Mouse (Mus musculus): ENCODE measurements around the gene C9. TPM values are rescaled to one million over a fixed set of nuclear protein-coding genes. Genes with fewer than 3 reads are reported as not detected.
A peak's percentile ranks its signal among the peaks of the same experiment; 100 is the strongest.

C9 gene
- polyA plus RNA-seq, 1 experiment from 2014 or later: not detected

- no peak overlapping the region for H3K4me2 ChIP-seq
- 59% methylated on average over 2 of the region's 2 CpGs for WGBS
- no peak overlapping the region for H3K27ac ChIP-seq
- no peaks in the 10 kb centered on the region for H3K36me3 ChIP-seq
- H3K9ac ChIP-seq: no peak overlapping the region
- H3K4me3 ChIP-seq: no peak overlapping the region
- no peak for ATAC-seq (ENCODE audit: low FRiP score)
- no peaks in the 10 kb centered on the region for H3K9me3 ChIP-seq
- no peaks in the 10 kb centered on the region for H3K4me1 ChIP-seq (replicated peaks)
- H3K27me3 ChIP-seq: no peaks in the 10 kb centered on the region
Observed at GRCm38 (mm10) chr15:6435773-6436172, 9.4 kb upstream of the C9 start.

DNA sequence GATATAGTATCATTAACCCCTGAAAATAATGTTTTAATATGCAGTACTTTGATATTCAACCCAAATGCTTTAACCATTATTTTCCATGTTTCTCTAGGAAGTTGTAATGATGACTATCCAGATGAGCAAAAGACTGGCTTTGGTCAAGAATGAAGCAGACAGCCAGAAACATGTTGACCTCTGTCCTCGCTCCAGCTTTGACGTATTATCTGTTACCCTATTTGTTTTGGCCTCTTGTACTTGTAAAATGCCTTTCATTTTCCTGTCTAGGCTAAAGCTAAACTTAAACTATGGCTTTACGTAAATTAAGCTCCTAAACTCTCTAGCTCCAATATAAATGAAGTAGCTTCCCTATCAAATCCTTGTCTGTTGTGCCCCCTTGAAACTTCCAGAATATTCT, 6.4 kb upstream of the C9 start:
- H3K9ac ChIP-seq: no peak overlapping the region
- ATAC-seq (ENCODE audit: low FRiP score): no peak
- H3K4me2 ChIP-seq: no peak overlapping the region
- H3K36me3 ChIP-seq: no peaks in the 10 kb centered on the region
- H3K27ac ChIP-seq: no peak overlapping the region
- WGBS: 97% methylated on average over 3 of the region's 3 CpGs
- H3K9me3 ChIP-seq: no peaks in the 10 kb centered on the region
- H3K4me1 ChIP-seq (replicated peaks): no peaks in the 10 kb centered on the region
- H3K27me3 ChIP-seq: no peaks in the 10 kb centered on the region
- no peak overlapping the region for H3K4me3 ChIP-seq

- Histone ChIP-seq H3K4me1 (replicated peaks) (0 out of 2 replicates have a peak, but pooled peaks cover 5% of the 10 kb centered on the region), H3K4me3 (no peak overlapping the region), H3K27me3 (no peaks in the 10 kb centered on the region), H3K9ac (no peak overlapping the region), H3K27ac (no peak overlapping the region), H3K9me3 (no peaks in the 10 kb centered on the region), H3K4me2 (no peak overlapping the region), H3K36me3 (no peaks in the 10 kb centered on the region)
- 92% methylated on average over 2 of the region's 2 CpGs for WGBS
- no peak for ATAC-seq (ENCODE audit: low FRiP score)
Observed at GRCm38 (mm10) chr15:6444452-6444851, 675 bp upstream of the C9 start.

DNA sequence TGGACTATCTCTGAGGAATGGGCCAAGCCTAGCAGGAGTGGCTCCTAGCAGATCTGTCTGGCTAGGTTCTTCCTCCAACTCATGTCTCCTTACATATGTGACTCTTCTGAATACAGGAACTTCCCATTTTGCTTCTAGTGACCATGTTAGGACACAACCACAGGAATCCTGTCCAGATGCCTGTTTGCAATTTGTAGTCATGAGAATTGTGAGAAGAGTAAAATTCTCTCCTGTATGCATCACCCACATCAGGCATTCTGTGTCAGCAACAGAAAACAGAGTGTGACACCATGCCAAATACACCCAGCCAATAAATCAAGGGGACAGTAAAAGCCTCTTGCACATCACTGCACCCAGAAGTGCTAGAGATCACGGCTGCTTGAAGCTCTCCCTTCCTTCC, 1.1 kb downstream of the C9 start:
- Histone ChIP-seq H3K27ac (no peak overlapping the region), H3K9ac (no peak overlapping the region), H3K4me1 (replicated peaks) (0 out of 2 replicates have a peak, but pooled peaks cover 5% of the 10 kb centered on the region), H3K4me3 (no peak overlapping the region), H3K27me3 (no peaks in the 10 kb centered on the region), H3K4me2 (no peak overlapping the region), H3K36me3 (no peaks in the 10 kb centered on the region), H3K9me3 (no peaks in the 10 kb centered on the region)
- ATAC-seq (ENCODE audit: low FRiP score): no peak
- WGBS: 83% methylated on average over 1 of the region's 1 CpGs

DNA sequence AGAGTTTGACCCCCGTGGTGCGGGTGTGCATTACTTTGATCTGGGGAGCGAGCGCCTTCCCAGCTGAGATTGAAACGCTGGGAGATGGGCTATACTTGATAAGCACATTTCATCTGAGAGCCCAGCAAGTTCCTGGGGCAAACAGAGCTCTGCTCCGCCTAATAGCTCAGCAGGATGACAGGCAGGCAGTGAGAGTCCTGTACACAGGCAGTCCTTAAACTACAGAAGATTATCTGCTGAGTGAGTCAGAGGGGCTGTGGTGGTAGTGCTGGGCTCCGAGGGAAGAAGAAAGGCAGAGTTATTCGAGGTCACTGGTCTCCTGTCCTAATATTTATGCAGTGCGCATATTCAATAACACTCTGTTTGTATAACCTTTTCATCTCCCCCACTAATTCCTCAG, 3.8 kb downstream of the C9 start:
- ATAC-seq (ENCODE audit: low FRiP score): 0 out of 2 replicates have a peak, but pooled peaks have one; percentile 43
- H3K4me2 ChIP-seq: no peak overlapping the region

DNA sequence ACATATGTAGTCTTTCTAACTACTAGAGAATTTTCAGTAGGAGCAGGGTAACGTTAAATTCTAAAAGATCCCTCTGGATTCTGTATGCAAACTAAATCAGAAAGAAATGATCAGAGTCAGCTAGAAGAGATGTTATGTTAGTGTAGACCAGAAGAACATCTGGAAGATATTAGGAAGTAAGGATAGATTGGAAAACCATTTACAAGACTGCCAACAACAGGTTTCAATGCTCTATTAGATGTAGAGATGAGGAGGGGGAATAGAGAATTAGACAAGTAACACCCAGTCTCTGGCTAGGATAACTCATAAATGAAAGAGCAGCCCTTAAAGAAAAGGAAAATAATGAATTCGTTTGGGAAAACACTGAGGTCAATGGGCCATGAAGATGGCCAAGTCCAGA, 9.3 kb downstream of the C9 start:
- Histone ChIP-seq H3K4me3 (no peak overlapping the region), H3K9ac (no peak overlapping the region), H3K27me3 (no peaks in the 10 kb centered on the region), H3K9me3 (no peaks in the 10 kb centered on the region), H3K4me2 (no peak overlapping the region), H3K27ac (no peak overlapping the region), H3K4me1 (replicated peaks) (no peaks in the 10 kb centered on the region), H3K36me3 (no peaks in the 10 kb centered on the region)
- no peak for ATAC-seq (ENCODE audit: low FRiP score)
- WGBS: 77% methylated on average over 2 of the region's 2 CpGs

More for the DNA sequence above, 3.8 kb downstream of the C9 start:
- no peaks in the 10 kb centered on the region for H3K9me3 ChIP-seq
- no peaks in the 10 kb centered on the region for H3K27me3 ChIP-seq
- H3K36me3 ChIP-seq: no peaks in the 10 kb centered on the region
- H3K9ac ChIP-seq: no peak overlapping the region
- no peak overlapping the region for H3K27ac ChIP-seq
- H3K4me1 ChIP-seq (replicated peaks): 0 out of 2 replicates have a peak, but pooled peaks cover 5% of the 10 kb centered on the region
- no peak overlapping the region for H3K4me3 ChIP-seq
- WGBS: 48% methylated on average over 9 of the region's 9 CpGs

GRCm38 (mm10) chr15:6461381-6461780, 16.3 kb downstream of the C9 start:
- Histone ChIP-seq H3K27ac (no peak overlapping the region), H3K9ac (no peak overlapping the region), H3K4me2 (no peak overlapping the region), H3K9me3 (no peaks in the 10 kb centered on the region), H3K4me1 (replicated peaks) (no peaks in the 10 kb centered on the region), H3K36me3 (no peaks in the 10 kb centered on the region), H3K4me3 (no peak overlapping the region), H3K27me3 (no peaks in the 10 kb centered on the region)
- 82% methylated on average over 8 of the region's 8 CpGs for WGBS
- no peak for ATAC-seq (ENCODE audit: low FRiP score)

- H3K9me3 ChIP-seq: no peaks in the 10 kb centered on the region
- ATAC-seq (ENCODE audit: low FRiP score): no peak
Observed at GRCm38 (mm10) chr15:6463361-6463923, 18.3 kb downstream of the C9 start.

GRCm38 (mm10) chr15:6466995-6467394, 21.9 kb downstream of the C9 start:
- no peaks in the 10 kb centered on the region for H3K36me3 ChIP-seq
- 76% methylated on average over 10 of the region's 10 CpGs for WGBS
- H3K4me3 ChIP-seq: no peak overlapping the region
- H3K27me3 ChIP-seq: no peaks in the 10 kb centered on the region
- H3K9me3 ChIP-seq: no peaks in the 10 kb centered on the region
- no peak overlapping the region for H3K9ac ChIP-seq
- no peak for ATAC-seq (ENCODE audit: low FRiP score)
- no peaks in the 10 kb centered on the region for H3K4me1 ChIP-seq (replicated peaks)
- no peak overlapping the region for H3K27ac ChIP-seq
- no peak overlapping the region for H3K4me2 ChIP-seq

More at GRCm38 (mm10) chr15:6463361-6463923, 18.3 kb downstream of the C9 start:
- H3K27ac ChIP-seq: no peak overlapping the region
- no peaks in the 10 kb centered on the region for H3K27me3 ChIP-seq
- no peak overlapping the region for H3K4me3 ChIP-seq
- H3K36me3 ChIP-seq: no peaks in the 10 kb centered on the region
- H3K4me1 ChIP-seq (replicated peaks): no peaks in the 10 kb centered on the region
- H3K9ac ChIP-seq: no peak overlapping the region
- no peak overlapping the region for H3K4me2 ChIP-seq
- WGBS: 88% methylated on average over 3 of the region's 3 CpGs

DNA sequence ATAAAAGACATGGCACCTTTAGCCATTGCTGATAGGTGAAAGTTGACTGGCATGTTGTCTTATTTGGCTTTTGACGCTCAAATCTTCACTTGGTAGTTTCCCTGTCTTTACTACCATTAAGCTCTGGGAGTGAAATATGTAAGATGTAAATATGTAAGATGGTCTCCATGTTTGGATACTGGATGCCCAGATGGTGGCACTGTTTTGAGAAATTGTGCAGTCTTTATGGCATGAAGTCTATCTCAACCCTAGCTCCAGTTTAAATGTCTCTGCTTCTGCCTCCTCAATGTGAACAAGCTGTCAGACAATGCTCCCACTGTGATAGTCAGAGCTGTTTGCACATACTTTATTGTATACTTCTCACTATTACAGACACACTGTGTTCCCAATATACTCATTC, 23.7 kb downstream of the C9 start:
- H3K9ac ChIP-seq: no peak overlapping the region
- H3K4me2 ChIP-seq: no peak overlapping the region
- no peaks in the 10 kb centered on the region for H3K36me3 ChIP-seq
- WGBS: 93% methylated on average over 1 of the region's 1 CpGs
- no peaks in the 10 kb centered on the region for H3K4me1 ChIP-seq (replicated peaks)
- no peak overlapping the region for H3K4me3 ChIP-seq
- no peaks in the 10 kb centered on the region for H3K9me3 ChIP-seq
- no peak overlapping the region for H3K27ac ChIP-seq
- no peak for ATAC-seq (ENCODE audit: low FRiP score)
- H3K27me3 ChIP-seq: no peaks in the 10 kb centered on the region

GRCm38 (mm10) chr15:6469384-6469783, 24.3 kb downstream of the C9 start:
- Histone ChIP-seq H3K27ac (no peak overlapping the region), H3K4me2 (no peak overlapping the region), H3K4me3 (no peak overlapping the region), H3K36me3 (no peaks in the 10 kb centered on the region), H3K9ac (no peak overlapping the region), H3K27me3 (no peaks in the 10 kb centered on the region), H3K4me1 (replicated peaks) (no peaks in the 10 kb centered on the region), H3K9me3 (no peaks in the 10 kb centered on the region)
- WGBS: 89% methylated on average over 3 of the region's 3 CpGs
- ATAC-seq (ENCODE audit: low FRiP score): no peak

- WGBS: 81% methylated on average over 3 of the region's 3 CpGs
- Histone ChIP-seq H3K4me3 (no peak overlapping the region), H3K27me3 (no peaks in the 10 kb centered on the region), H3K36me3 (no peaks in the 10 kb centered on the region), H3K4me1 (replicated peaks) (no peaks in the 10 kb centered on the region), H3K9me3 (no peaks in the 10 kb centered on the region), H3K4me2 (no peak overlapping the region), H3K27ac (no peak overlapping the region), H3K9ac (no peak overlapping the region)
- no peak for ATAC-seq (ENCODE audit: low FRiP score)
Observed at GRCm38 (mm10) chr15:6483561-6483960, 38.4 kb downstream of the C9 start.

DNA sequence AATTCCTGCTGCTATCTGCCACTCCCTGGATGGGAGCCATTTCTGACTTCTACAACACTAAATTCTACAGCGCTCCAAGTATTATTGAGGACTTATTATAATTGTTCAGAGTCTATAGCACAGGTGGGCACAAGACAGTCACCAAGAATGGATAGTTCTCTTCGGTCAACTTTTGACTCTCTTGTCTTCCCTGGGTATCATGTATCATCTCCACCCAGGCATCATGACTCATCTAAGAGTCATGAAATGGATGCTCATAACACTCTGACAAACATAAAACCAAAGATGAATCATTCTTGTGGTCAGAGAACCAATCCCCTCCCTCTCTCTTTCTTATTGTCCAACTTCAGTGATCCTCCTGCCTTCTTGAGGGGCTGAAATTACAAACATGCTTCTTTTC, 47.3 kb downstream of the C9 start:
- H3K4me2 ChIP-seq: no peak overlapping the region
- H3K4me3 ChIP-seq: no peak overlapping the region
- no peak for ATAC-seq (ENCODE audit: low FRiP score)
- WGBS: 93% methylated on average over 2 of the region's 2 CpGs
- H3K4me1 ChIP-seq (replicated peaks): no peaks in the 10 kb centered on the region
- no peaks in the 10 kb centered on the region for H3K27me3 ChIP-seq
- H3K9ac ChIP-seq: no peak overlapping the region
- no peaks in the 10 kb centered on the region for H3K9me3 ChIP-seq
- no peaks in the 10 kb centered on the region for H3K36me3 ChIP-seq
- no peak overlapping the region for H3K27ac ChIP-seq

All from hindbrain, embryonic 13.5 days (tissue).